Mouse (Mus musculus) gastrocnemius, postnatal 25 days (tissue): ENCODE results near the gene Cpped1. TPM values are rescaled to one million over a fixed set of nuclear protein-coding genes. Genes with fewer than 3 reads are reported as not detected.
A peak's percentile ranks its signal among the peaks of the same experiment; 100 is the strongest.

Experiments used
- DNase-seq: peaks from one replicate; pipeline ENCODE4 v3.0.0; 2022
- long read RNA-seq, 2 experiments: library from polyadenylated mRNA; stranded (forward); transcript quantifications; one replicate each; pipeline ENCODE4 v2.0.0; 2021
- total RNA-seq, 2 experiments: library from RNA; stranded (reverse); gene quantifications; 1 replicate in 1 of 2; 2 replicates in 1 of 2; pipeline ENCODE4 v1.2.3; 2021

Cpped1 gene
- total RNA-seq: 10 to 100 TPM; 29.5 to 33.1 TPM
- long read RNA-seq, experiment 1, transcript Cpped1-202 (4 exons, 2,663 nt): major isoform, 13 of 21 reads
- long read RNA-seq, experiment 1, partial matches to known transcripts: 3 of 21 reads
- long read RNA-seq, experiment 1, other reads (novel, unspliced or antisense): 5 of 21 reads
- long read RNA-seq, experiment 2, transcript Cpped1-202 (4 exons, 2,663 nt): major isoform, 24 of 28 reads
- long read RNA-seq, experiment 2, partial matches to known transcripts: 3 of 28 reads
- long read RNA-seq, experiment 2, other reads (novel, unspliced or antisense): 1 of 28 reads

DNA sequence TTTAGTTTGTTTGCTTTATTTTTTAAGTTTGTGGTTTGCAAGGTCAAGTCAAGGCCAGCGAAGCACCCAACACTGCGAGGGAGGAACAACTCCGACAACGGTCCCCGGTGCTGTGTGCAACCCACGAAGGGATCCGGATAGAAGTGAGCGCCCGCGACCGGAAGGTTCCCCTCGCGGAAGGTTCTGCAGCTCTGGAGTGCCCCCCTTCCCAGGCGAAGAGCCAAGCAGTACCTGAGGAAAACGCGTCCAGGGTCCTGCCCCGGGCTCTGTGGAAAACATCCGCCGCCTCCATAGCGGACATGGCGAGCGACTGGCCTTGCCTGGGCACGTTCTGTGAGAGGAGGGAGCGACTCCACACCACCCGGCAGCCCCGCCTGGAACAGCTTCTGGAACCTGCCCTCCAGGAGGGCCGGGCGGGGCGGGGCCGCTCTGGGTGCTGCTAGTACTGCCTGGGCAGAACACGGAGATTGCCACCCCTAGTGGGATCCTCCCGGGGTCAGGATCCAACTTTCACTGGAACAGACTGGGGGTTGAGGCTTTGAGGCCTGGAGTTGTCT, at the start of gene Cpped1:
Gene Cpped1 (minus strand): TSS at position 411 of the 557 bp plus-strand sequence.
- peak; percentile 94 for DNase-seq

DNA sequence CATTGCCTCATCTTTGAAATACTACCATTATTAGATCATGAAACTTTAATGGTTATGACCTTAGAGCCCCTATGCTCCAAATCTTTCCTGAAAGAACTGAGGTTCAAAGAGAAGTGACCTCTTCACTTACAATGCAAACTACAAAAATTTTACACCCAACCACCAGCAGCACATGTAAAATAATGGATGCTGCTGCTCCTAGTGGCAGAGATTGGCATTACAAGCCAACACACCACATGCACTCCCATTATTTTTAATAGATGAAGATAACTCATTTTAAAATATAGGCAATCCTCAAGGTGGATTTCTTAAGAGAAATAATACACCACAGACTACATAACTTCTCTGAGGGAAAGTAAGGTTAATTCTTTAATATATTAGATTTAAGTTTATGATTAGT, 31.2 kb upstream of the Cpped1 start:
- no peak for DNase-seq

DNA sequence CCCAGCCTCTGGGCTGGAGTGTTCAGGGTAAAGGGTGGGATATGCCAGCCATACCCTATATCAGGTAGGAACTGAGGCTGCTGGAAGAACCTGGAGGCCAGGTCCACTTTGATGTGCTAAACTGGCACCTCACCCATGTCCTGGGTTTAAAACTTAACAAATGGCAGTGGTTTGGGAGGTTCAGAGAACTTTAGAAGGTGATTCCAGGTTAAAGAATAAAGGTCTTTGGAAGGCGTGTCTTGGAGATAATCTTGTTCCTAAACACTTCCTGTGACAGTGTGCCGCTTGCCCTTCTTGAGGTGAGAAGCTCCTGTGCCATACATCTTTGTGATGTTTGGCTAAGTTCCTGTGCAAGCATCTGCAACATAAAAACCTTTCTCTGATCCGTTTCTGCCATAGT, 1.6 kb upstream of the Cpped1 start:
- no peak for DNase-seq

DNA sequence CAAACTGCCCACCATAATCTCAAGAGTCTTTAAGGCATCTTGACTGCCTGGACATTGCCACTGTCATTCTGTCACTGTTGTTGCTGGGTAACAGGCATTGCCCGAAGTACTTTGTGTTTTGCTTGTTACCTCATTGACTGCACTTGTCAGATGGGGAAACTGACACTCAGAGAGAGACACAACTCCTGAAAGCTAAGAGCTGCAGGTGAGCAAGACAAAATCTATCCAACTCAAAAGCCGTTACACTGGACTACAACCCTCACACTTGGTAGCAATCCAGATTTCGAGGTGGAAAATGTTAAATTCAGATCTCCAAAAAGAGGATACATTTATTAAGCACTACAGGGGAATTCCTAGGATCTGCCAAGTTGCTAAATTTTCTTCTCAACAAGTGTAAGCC, 572 bp upstream of the Cpped1 start:
- DNase-seq: no peak

DNA sequence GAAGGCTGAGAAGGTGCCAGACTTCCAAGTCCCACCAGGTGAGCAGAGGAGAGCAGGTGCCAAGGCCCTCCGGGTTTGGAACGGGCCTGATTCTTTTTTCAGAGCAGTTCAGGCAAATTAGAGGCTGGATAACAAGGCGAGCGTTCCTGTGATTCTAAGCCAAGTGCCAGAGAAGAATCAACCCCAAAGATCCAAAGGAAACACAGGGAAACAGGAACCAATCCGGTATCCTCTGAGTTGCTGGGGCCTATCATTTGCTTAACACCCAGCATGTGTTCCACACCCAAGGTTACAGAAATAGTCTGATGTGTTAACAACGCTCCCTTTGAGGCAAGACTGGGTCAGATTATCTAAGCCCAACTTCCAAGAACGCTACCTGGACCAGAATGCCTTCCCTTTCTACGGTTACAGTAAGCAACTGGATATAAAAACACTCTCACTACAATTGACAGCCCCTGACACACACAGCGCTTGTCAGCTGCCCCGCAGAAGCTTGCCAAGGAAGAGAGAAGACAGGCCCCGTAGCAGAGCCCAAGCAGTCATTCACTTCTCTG, 707 bp downstream of the Cpped1 start:
- DNase-seq: peak; percentile 8

DNA sequence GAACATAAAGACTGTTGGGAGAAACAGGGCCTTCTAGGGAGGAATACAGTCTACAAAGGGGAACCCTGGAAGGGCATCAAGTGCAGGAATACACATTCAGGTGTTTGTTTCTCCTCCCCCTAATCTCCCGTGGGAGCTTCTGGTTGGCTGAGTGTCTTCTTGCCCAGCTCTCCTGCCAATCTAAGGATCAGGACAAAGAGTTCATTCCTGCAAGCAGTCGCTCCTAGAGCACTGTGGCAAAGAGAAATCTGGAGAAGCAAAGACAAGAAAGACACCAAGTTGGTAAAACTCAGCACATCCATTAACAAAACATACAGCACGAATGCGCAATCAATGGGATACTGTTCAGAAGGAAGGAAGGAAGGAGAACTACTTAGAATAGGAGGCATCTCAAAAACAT, 1.4 kb downstream of the Cpped1 start:
- no peak for DNase-seq

DNA sequence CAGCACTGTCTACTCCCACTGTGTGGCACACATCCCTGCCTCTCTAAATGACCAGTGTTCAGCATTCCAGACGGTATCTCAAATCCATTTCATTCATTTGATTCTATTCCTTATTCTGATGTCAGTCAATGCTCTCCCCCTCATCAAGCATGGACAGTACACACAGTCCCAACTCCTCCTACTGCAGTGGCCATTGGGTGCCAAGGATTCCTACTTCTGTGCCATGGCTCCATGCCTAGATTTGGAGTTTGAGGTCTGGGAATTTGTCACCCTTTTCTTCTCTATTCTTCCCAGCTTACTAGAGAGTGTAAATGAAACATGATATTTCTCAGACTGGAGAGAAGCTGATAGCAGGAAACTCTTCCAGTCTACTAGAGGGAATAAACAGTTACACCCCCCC, 2.3 kb downstream of the Cpped1 start:
- no peak for DNase-seq

DNA sequence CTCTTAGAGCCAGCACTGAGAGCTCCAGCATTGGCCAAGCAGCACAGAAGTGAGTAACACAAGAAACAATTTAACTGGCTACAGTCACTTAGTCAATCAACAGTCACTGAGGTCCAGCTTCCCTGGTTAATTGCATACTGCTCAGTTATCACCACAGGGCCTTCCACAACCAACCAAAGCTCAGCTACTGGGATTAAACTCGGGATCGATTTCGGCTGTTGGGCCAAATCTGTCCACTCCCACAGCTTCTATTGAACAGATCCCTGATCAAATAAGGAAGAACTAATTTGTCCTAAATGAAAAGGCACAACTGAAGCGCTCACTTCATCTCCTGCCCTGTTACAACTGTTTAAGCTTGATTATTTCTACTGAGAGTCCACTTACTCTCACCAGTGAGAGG, 4.0 kb downstream of the Cpped1 start:
- no peak for DNase-seq

DNA sequence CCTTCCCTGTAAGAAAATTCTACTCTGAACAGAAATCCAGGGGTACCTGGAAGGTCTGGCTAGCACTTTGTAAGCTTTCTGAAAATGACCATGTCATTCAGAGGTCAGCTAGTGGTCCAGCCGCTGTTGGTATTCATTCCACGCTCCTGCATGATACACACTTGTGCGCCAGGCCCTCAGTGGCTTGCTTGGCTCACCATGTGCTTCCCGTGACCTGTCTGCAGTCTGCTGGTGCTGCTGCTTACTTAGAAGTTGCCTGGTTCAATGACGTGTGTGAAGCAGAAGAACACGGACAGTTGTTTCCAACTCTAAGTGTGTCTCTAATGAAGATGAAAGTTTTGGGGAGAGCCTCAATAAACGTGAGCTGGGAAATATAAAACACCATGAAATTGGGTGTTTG, 7.2 kb downstream of the Cpped1 start:
- DNase-seq: no peak

DNA sequence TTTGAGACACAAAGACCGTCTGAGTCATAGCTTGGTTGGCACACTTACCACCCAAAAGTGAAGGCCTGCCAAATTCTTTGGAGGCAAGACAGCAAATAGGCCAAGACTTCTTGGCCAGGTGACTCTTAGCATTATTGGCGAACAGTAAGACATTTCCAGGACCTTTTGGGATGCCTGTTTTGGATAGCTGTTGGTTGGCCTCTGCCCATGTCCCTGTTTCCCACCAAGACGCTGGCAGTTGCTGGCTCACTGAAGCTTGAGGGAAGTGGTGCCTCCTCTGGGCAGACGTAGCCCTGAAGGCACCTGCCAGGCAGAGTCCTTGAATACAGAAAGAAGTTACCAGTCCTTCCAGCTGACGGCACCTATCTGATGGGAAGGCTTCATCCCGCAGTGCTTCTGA, 8.9 kb downstream of the Cpped1 start:
- no peak for DNase-seq

DNA sequence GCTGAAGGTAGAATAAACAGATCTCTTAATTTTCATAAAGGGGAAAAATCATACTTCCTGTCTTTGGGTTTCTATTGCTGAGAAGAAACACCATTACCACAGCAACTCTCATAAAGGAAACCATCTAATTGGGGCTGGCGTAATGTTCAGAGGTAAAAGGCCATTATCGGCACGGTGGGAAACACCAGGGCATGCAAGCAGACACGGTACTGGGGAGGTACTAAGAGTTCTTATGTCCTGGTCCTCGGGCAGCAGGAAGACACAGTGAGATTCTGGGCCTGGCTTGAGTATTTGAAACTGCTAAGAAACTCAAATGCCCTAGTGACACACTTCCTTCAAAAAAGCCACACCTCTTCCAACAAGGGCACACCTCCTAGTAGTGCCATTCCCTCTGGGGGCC, 12.8 kb downstream of the Cpped1 start:
- no peak for DNase-seq

DNA sequence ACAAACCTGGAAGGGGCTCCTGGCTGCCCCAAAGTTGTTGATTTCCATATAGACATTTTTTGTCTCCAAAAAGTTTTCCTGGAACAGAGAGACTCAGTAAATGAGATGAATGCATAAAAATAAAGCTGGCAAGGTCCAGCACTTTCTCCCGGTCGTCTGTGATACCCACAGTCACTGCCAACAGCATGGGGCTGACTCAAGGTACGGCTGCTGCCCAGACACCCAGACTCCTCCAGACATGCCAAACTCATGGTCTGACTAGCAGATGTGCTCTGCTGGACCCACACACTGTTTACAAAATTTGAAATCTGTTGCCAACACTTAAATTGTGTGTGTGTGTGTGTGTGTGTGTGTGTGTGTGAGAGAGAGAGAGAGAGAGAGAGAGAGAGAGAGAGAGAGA, 14.4 kb downstream of the Cpped1 start:
- DNase-seq: no peak

DNA sequence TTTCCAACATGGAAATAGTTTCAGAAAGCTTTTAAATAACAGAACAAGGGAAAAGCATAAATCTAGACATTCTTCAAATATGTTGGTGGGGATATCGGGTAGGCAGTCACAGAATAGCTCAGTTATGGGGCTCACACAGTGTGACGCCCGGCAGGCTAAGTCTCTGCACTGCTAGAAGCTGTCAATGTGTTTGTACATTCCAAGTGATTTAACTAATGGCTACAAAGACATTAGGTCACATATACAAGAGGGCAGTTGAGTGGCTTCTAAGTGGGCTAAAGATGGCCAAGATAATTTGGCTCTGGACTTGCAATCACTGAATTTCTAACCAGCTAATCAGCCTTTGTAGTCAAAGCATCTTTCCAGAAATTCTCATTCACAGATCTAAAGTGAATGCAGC, 19.1 kb downstream of the Cpped1 start:
- no peak for DNase-seq

DNA sequence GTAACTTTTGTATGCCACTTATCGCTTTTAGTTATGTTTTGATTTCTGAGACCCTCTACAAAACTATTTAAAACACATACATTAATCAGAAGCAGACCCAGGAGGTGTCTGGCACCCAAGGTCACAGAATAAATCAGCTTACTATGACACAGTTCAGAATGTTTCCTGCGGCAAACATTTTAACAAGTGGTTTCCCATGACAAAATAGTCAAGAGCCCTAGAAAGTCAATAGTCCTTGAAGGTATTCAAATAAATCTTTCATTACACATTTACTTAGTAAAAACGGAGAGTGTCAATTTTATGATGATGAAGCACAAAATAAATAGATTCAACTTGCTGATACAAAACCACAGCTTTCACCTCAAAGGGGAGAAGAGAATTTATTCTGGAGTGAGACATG, 19.5 kb downstream of the Cpped1 start:
- no peak for DNase-seq

DNA sequence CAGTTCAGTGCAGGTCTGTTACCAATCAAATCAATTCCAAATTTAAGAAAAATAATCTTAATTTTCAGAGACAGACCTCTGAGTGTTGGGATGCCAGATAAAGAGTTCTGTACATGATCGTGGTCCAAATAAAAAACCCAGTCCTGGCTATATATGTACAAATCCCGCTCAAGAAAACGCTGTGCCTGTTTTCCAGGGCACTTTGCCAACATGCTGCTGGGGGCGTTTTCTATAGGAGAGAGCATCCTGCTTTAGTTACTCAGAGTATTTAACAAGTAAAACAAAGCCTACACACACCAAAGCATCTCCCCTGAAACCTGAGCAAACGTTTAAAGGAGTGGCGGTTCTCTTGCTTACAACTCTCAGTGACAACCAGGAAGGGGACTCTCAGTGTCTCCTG, 27.4 kb downstream of the Cpped1 start:
- no peak for DNase-seq

DNA sequence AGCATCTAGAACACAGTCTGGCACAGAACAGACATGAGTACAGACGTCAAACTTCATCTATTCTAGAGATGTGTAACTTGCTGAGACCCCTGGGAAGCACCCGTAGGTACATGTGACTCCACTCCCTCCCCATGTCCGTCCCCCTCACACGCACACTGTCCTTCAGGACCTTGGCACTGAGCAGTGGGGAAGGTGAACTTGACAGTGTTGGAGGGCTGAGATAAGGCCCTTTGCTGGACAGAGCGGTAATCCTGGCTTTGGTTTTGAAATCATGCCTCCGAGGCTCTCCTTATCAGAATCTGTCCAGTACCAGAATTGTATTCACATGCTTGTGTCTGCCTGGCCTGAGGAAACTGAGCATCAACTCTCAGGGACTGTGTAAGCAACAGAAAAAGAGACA, 28.8 kb downstream of the Cpped1 start:
- DNase-seq: no peak

DNA sequence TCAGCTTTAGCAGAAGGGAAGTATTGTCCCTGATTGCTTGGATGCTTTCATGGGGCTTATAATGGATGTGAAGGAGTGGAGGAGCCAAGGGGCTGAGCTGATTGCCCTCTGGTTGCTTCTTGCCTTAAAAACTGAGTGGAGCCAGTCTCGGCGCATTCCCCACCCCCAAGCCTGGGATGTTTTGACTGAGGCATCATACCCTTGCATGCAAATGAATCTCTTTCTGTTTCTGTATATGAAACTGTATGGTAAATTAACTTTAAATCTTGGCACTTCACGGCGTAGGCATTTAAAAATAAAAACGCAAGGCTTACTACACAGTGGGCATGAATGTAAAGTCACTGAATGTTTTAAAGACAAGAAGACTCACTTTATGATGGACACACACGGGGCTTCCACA, 30.0 kb downstream of the Cpped1 start:
- DNase-seq: no peak

DNA sequence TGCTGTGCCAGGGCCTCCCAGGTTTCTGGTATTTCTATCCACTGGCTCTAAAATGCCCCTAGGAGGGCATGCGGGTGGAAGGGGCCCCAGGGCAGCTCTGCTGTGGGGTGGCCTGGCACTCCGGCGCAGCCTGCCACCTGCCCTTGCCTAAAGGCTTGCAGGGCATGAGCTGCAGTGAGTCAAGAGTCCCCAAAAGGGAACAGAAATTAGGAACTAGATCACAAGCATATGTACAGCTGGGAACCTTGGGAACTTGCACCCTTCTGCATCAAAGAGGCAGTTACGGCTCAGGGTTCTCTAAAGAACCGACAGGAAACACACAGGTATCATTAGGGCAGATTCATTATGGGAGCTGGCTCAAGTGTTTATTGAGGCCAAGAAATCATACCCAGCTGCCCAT, 34.0 kb downstream of the Cpped1 start:
- DNase-seq: no peak

DNA sequence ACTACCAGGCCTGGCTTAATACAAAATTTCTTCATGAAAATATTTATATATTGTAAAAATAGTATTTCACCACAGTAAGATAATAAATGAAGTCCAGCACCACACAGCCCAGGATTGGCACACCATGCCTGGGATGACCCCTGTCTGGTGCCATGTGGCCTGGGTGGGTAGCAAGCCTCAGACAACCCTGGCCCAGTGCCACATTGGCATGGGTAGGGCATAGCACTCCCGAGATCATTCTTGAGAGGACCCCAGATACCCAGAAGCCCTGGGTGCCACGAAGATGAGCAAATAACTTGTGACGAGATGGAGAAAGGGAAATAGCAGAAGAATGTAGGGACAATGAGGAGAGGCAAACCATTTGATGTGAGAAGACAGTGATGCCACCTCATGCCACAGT, 36.0 kb downstream of the Cpped1 start:
- no peak for DNase-seq

DNA sequence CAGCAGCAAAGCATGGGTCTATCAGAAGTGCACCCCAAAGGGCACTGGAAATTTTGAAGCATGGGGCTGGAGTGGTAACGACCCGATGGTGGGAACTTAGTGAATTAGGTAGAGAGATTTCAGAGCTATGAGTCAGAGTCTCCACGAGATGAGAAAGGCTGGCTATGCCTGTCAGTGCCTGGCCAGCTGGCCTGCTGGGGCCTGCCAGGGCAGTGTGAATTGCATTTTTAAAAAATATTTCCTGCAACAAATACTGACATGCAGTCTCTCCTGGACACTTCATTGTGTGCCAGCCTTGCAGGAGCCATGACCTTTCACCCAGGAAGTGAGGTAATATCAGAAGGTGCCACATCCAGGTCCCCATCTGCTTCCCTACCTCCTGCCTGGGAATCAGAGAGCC, 40.8 kb downstream of the Cpped1 start:
- DNase-seq: no peak

DNA sequence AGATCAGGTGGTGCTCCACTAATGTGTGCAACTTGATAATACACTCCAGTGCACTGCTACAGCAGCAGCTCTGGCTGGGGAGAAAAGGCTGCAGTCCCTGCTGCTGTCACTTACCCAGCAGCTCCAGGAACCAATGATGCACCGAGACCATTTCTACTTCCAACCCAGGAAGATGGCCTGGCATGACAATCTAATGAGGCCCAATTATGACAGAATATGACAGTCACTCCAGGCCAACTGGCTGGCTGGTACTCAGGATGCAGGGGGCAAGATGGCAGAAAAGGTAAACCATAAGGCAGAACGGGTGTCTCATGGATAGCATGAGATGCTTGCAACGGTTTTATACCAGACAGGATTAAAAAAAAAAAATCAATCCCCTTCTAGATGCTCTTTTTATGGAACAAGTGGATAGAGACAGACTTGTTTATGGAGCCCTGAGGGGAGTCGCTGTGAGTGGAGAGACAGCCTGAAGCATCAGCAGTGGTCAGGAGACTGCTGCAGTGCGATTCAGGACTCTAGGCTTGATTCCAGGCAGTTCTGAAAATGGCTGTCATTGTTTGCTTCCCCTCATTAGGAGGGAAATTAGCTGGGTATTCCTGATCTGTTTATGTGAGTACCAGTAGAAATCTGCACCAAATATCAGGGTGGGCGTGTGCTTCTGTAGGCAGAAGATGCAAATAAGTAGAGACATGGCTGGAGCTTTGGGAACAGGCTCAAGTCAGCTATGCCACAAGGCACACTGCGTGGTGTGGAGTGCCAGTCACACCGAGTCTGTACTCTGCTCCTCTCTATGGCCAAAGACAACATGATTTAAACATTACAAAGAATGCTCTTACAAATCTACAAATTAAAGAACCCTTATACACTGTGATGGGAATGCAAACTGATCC, 56.3 kb downstream of the Cpped1 start:
- no peak for DNase-seq

DNA sequence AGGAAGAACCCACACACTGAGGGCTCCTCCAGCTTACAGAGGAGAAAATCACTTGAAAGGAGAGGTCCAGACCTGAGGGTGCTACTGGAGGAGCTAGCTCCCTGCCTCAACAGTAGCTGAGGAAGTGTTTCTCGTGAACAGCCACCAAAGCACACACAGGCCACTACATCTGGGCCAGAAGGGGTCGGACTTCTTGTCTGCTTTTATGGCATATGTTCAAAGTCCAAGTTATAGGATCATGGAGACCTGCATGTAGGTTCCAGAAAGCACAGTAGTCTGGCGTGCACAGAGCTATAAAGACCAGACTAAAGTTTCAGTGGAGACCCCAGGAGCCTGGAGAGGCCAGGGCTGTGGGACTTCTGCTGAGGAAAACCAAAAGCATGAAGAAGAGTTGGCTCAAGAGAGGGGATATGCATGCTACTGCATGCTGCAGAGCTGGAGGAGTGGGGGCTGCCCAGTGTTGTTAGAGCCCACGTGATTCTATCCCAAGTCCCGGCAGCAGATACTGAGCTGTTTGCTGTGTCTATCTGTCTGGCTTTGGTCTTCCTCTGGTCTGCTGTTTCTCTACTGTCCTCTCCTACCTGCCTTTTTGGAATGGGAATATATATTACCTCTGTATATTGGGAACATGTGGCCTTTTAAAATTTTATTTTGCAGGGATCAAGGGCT, 60.1 kb downstream of the Cpped1 start:
- DNase-seq: no peak

DNA sequence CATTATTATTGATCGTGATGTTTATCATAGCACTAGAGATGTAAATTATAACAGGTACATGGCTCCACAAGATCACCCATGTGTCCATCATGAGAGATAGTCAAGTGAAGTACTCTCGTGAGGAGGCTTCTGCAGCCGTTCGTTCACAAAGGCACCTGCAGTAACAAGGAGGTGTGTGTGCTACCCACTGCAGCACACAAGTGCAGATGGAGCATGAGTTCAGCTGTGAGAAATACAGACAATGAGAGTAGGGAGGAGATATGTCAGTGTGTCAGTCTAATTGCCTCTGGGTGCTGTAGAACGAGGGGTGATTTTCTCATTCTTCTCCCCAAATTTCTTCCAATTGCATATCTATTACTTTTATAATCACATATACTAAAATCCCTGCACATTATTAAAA, 63.9 kb downstream of the Cpped1 start:
- no peak for DNase-seq
